ENCODE assay signal across 9 mouse cellular contexts in genomic region chr6:112364581-112364980, GRCm38 (mm10). TPM values are rescaled to one million over a fixed set of nuclear protein-coding genes. Genes with fewer than 3 reads are reported as not detected.
A peak's percentile ranks its signal among the peaks of the same experiment; 100 is the strongest.
DNase-seq lines count a peak whose midpoint lies in the region; ATAC-seq and TF ChIP-seq lines count a peak whose summit lies in the region.
"Had no signal": no experiment of that assay in that cellular context is flagged by ENCODE, and none has a peak within 500 bp of the region (broad histone marks: within the 10 kb centered on the region; RNA-seq: fewer than 3 reads in every experiment).

No protein-coding gene starts in this region.

- H3K4me1 ChIP-seq in midbrain, embryonic 14.5 days (ENCODE audit: control insufficient read depth, insufficient read depth, low read length) = no peaks in the 10 kb centered on the region
- no peaks in the 10 kb centered on the region for H3K4me1 ChIP-seq in midbrain, embryonic 10.5 days
- H3K4me1 ChIP-seq: neural tube, embryonic 13.5 days had no signal

- H3K9ac ChIP-seq in midbrain, embryonic 14.5 days (replicated peaks; ENCODE audit: low read length) = no peak overlapping the region
- H3K9ac ChIP-seq: neural tube, embryonic 13.5 days had no signal

- H3K36me3 ChIP-seq in midbrain, embryonic 14.5 days (ENCODE audit: control insufficient read depth, insufficient read depth, low read length) = no peaks in the 10 kb centered on the region
- H3K36me3 ChIP-seq in midbrain, embryonic 10.5 days = no peaks in the 10 kb centered on the region
- H3K36me3 ChIP-seq: neural tube, embryonic 13.5 days had no signal

- no peak for DNase-seq in gastrocnemius, adult 2 months
- no peak for DNase-seq in gastrocnemius, postnatal 4 days (ENCODE audit: low spot score in 2 of 2)
- peak; percentile 83 for DNase-seq in midbrain, embryonic 14.5 days
- DNase-seq in midbrain, embryonic 10.5 days (ENCODE audit: low spot score) = no peak
- peak; percentile 69 for DNase-seq in brain, embryonic 14.5 days (ENCODE audit: low read depth)
- peak; percentile 58 to 59 for DNase-seq in kidney, postnatal 36 days
- DNase-seq in thymus, postnatal 14 days = peak; percentile 31
- no peak for DNase-seq in urinary bladder, postnatal 10 days (ENCODE audit: low spot score)

- peak; percentile 70 for TF ChIP-seq CTCF in gastrocnemius, adult 2 months (IDR thresholded peaks at IDR 0.05)
- TF ChIP-seq CTCF in brain, embryonic 14.5 days (IDR thresholded peaks at IDR 0.05; ENCODE audit: borderline replicate concordance, extremely low read depth, insufficient read depth, insufficient read length) = peak; percentile 18; the same call in 1 of the 2 replicates

- H3K9me3 ChIP-seq in midbrain, embryonic 14.5 days (ENCODE audit: control insufficient read depth, low read length) = no peaks in the 10 kb centered on the region
- H3K9me3 ChIP-seq in midbrain, embryonic 10.5 days (replicated peaks) = no peaks in the 10 kb centered on the region
- H3K9me3 ChIP-seq: neural tube, embryonic 13.5 days had no signal

- H3K27ac ChIP-seq in gastrocnemius, adult 2 months = no peak overlapping the region
- H3K27ac ChIP-seq in midbrain, embryonic 14.5 days (replicated peaks; ENCODE audit: low read depth, low read length) = no peak overlapping the region
- H3K27ac ChIP-seq in midbrain, embryonic 10.5 days (replicated peaks) = no peak overlapping the region
- H3K27ac ChIP-seq: neural tube, embryonic 13.5 days had no signal

- no peak overlapping the region for H3K4me2 ChIP-seq in midbrain, embryonic 14.5 days (ENCODE audit: low read length)
- H3K4me2 ChIP-seq: neural tube, embryonic 13.5 days had no signal

- no peaks in the 10 kb centered on the region for H3K27me3 ChIP-seq in midbrain, embryonic 14.5 days (ENCODE audit: control insufficient read depth, insufficient read depth, low read length)
- no peaks in the 10 kb centered on the region for H3K27me3 ChIP-seq in midbrain, embryonic 10.5 days (ENCODE audit: low read depth, poor library complexity, severe bottlenecking)
- H3K27me3 ChIP-seq: neural tube, embryonic 13.5 days had no signal

- TF ChIP-seq POLR2A in brain, embryonic 14.5 days (IDR thresholded peaks at IDR 0.05; ENCODE audit: borderline replicate concordance, extremely low read depth, insufficient read depth, insufficient read length, poor library complexity, severe bottlenecking) = no peak

- H3K4me3 ChIP-seq in gastrocnemius, adult 2 months = no peak overlapping the region
- no peak overlapping the region for H3K4me3 ChIP-seq in midbrain, embryonic 14.5 days (replicated peaks; ENCODE audit: low read depth, low read length)
- no peak overlapping the region for H3K4me3 ChIP-seq in midbrain, embryonic 10.5 days
- H3K4me3 ChIP-seq: neural tube, embryonic 13.5 days had no signal

- 48% methylated on average over 2 of the region's 2 CpGs for WGBS in midbrain, embryonic 14.5 days
- 52% methylated on average over 2 of the region's 2 CpGs for WGBS in midbrain, embryonic 10.5 days

- ATAC-seq in midbrain, embryonic 14.5 days (ENCODE audit: low FRiP score, low TSS enrichment) = no peak

- intact Hi-C loops in gastrocnemius, adult 2 months (cut with DNase I) = loop anchor here (2.0 kb wide), 1 partner anchor 120 kb away; no protein-coding TSS in a partner anchor

RNA-seq across cellular contexts. Expression of gene Ssu2, which starts 23.2 kb away (rescaled TPM):
- total RNA-seq in gastrocnemius, adult 2 months (2021) = under 1 TPM; 0.64 to 0.75 TPM
- 1 to 10 TPM; 2.8 to 3.3 TPM for total RNA-seq in gastrocnemius, postnatal 4 days (2021)
- polyA plus RNA-seq in midbrain, embryonic 14.5 days (2014; fragmentation: Nextera tagmentation; extraction: Ambion mirVana) = not detected in 2 replicates
- polyA plus RNA-seq in midbrain, embryonic 10.5 days (2016; fragmentation: Nextera tagmentation; extraction: Ambion mirVana) = 0.25 and 0.35 TPM in 2 replicates
- 0.14 and 0.45 TPM in 2 replicates for polyA plus RNA-seq in brain, embryonic 14.5 days (2012; rRNA removed)

Comparison
In these comparisons a context has a peak if more than half of its experiments do, and no peak if none do; other contexts are left out.
1. DNase-seq: peak in midbrain, embryonic 14.5 days (single experiment), brain, embryonic 14.5 days (single experiment), kidney, postnatal 36 days (2 of 2) and thymus, postnatal 14 days (single experiment); none in gastrocnemius, adult 2 months (single experiment), gastrocnemius, postnatal 4 days (0 of 2), midbrain, embryonic 10.5 days (single experiment) and urinary bladder, postnatal 10 days (single experiment).